Mouse (Mus musculus) stomach, postnatal 0 days (tissue): ENCODE measurements at regions not wholly inside any gene's neighbourhood (a gene's known extent, or its start where the extent isn't known, plus 50 kb on each side); places are given as distances from the start of the nearest gene placed in this dataset.

Experiments
- ATAC-seq: fragments of 200-750 bp; cut with Nextera tagmentation; 2 replicates; pipeline ENCODE4 v1.8.0; 2017; ENCODE audit not compliant: low FRiP score, low TSS enrichment
- DNase-seq: peaks from one replicate; pipeline ENCODE4 v3.0.0-alpha.2; 2016; ENCODE audit warnings: low spot score
- H3K27ac ChIP-seq: fragments of 300-500 bp; sonication (generic); replicated peaks from 2 replicates; pipeline ENCODE4 v1.5.1; 2014; ENCODE audit warnings: mild to moderate bottlenecking, control low read depth
- H3K27me3 ChIP-seq: fragments of 300-500 bp; sonication (generic); 2 replicates; pipeline ENCODE4 v1.6.1; 2014; ENCODE audit warnings: low read length; ENCODE audit not compliant: control insufficient read depth, insufficient read depth
- H3K36me3 ChIP-seq: fragments of 300-500 bp; sonication (generic); 2 replicates; pipeline ENCODE4 v1.6.1; 2014; ENCODE audit warnings: low read length, mixed read lengths; ENCODE audit not compliant: control insufficient read depth, insufficient read depth
- H3K4me1 ChIP-seq: fragments of 300-500 bp; sonication (generic); replicated peaks from 2 replicates; pipeline ENCODE4 v1.6.1; 2014; ENCODE audit warnings: antibody characterized with exemption; ENCODE audit not compliant: control insufficient read depth, insufficient read depth
- H3K4me2 ChIP-seq: fragments of 300-500 bp; sonication (generic); replicated peaks from 2 replicates; pipeline ENCODE4 v1.6.1; 2014; ENCODE audit warnings: low read depth, mild to moderate bottlenecking, control low read depth, moderate library complexity
- H3K4me3 ChIP-seq: fragments of 300-500 bp; sonication (generic); 2 replicates; pipeline ENCODE4 v1.5.1; 2014; ENCODE audit warnings: low read depth, low read length, control low read depth
- H3K9ac ChIP-seq: fragments of 300-500 bp; sonication (generic); 2 replicates; pipeline ENCODE4 v1.6.1; 2014; ENCODE audit warnings: mild to moderate bottlenecking, low read length, control low read depth, mixed read lengths
- H3K9me3 ChIP-seq: fragments of 300-500 bp; sonication (generic); 2 replicates; pipeline ENCODE4 v1.6.1; 2016; ENCODE audit warnings: low read length; ENCODE audit not compliant: control insufficient read depth
- CTCF ChIP-seq: IDR thresholded peaks from 2 replicates; pipeline ENCODE4 v1.5.1; 2016; ENCODE audit warnings: antibody characterized with exemption, low read depth, mild to moderate bottlenecking, moderate library complexity
- EP300 ChIP-seq: optimal IDR thresholded peaks from 2 replicates; pipeline ENCODE3; 2016; ENCODE audit warnings: antibody characterized with exemption
- WGBS: fragments of 180-500 bp; shearing (Covaris S2); extraction: QIAGEN DNeasy Blood & Tissue Kit; methylation state at CpG from one replicate; pipeline ENCODE4 v1.1.7; 2014; 5-methylcytosine and 5-hydroxymethylcytosine counted together

DNA sequence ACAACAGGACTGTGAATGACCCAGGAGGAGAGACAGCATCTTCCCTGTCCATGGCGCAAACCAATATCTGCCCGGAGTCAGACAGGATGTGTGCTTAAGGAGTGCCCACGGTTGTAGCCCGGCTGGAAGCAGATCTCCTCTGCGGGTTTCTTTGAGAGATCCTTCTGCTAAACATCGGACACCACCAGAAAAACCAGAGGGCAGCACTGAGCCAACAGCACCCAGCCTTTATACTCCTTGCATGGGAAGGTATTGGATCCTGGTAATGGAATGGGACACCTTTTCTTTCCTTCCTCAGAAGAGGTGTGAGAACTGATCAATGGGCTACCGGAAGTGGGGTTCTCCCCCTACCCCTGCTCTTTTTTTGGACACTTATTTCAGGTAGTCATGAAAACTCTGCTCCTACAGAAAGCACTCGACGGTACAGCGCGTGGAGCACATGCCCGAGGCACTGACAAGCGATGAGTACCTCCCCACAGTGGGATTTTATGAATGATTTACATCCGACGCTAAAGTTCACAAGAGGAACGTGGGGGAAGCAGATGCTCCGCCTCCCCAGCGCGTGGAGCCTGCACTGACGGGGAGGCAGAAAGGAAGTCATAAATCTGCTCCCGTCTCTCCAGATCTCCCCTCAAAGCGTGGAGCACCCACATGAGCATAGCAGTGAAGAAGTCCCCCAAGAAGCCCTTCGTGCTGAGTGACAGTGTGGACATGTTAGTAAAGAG is 278.9 kb downstream of the Vrk1 start:
- 51% methylated on average over 23 of the region's 23 CpGs for WGBS
- Histone ChIP-seq H3K9me3 (no peaks in the 10 kb centered on the region), H3K27ac (no peak overlapping the region), H3K4me3 (no peak overlapping the region), H3K4me2 (no peak overlapping the region), H3K9ac (no peak overlapping the region), H3K36me3 (no peaks in the 10 kb centered on the region), H3K4me1 (no peaks in the 10 kb centered on the region), H3K27me3 (no peaks in the 10 kb centered on the region)
- ATAC-seq (no peak), DNase-seq (no peak)
- TF ChIP-seq EP300 (no peak), CTCF (peak; percentile 36; the same call in 1 of the 2 replicates)

DNA sequence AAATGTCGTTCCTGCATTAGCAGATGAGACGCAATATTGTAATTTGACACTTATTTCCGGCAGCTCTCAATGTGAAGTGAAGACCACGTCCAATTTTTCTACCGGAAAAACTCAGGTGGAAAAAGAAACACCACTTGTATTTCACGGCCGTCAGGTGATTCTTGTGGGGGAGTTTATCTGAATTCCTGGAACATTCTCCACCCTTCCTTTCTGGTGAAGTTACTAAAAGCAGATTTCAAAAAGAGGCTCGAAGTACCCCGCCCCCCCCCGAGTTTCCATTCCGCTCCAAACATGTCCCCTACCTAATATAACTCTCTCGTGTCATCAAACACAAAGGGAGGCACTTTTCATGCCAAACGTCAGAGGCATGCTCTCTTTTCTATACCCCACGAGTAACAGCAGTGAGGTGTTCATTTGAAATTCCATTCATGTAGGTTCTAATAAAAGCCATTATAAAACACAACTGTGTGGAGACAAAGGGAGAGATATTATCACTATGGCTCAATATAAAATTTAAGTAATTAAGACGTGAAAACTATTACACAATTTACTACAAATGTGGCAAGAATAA is 281.5 kb downstream of the Vrk1 start:
- ATAC-seq (no peak), DNase-seq (no peak)
- Histone ChIP-seq H3K36me3 (no peaks in the 10 kb centered on the region), H3K4me3 (no peak overlapping the region), H3K4me1 (no peaks in the 10 kb centered on the region), H3K27ac (no peak overlapping the region), H3K9ac (no peak overlapping the region), H3K9me3 (no peaks in the 10 kb centered on the region), H3K27me3 (no peaks in the 10 kb centered on the region), H3K4me2 (no peak overlapping the region)
- 44% methylated on average over 15 of the region's 15 CpGs for WGBS
- no peak for TF ChIP-seq EP300
- no peak for TF ChIP-seq CTCF

DNA sequence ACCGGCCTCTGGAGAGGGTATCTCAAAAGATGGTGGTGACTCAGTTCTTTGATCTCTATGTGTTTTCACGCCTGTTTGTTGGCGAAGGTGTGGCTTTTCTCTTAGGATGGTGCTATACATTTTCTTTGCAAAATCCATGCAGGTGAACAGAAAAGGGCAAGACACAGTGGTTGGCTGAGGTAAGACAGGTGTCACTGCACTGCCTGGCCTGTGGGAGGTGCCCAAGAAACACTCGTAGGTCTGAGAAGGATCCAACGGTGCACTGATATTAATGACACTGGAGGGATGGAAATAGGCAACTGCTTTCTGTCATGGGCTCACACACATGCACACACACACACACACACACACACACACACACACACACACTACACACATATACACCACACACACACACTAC is 283.1 kb downstream of the Vrk1 start:
- Histone ChIP-seq H3K9ac (no peak overlapping the region), H3K27me3 (no peaks in the 10 kb centered on the region), H3K4me1 (no peaks in the 10 kb centered on the region), H3K4me2 (no peak overlapping the region), H3K4me3 (no peak overlapping the region), H3K9me3 (no peaks in the 10 kb centered on the region), H3K27ac (no peak overlapping the region), H3K36me3 (no peaks in the 10 kb centered on the region)
- ATAC-seq (no peak), DNase-seq (no peak)
- TF ChIP-seq CTCF (peak; percentile 37), EP300 (no peak)
- 47% methylated on average over 5 of the region's 5 CpGs for WGBS

DNA sequence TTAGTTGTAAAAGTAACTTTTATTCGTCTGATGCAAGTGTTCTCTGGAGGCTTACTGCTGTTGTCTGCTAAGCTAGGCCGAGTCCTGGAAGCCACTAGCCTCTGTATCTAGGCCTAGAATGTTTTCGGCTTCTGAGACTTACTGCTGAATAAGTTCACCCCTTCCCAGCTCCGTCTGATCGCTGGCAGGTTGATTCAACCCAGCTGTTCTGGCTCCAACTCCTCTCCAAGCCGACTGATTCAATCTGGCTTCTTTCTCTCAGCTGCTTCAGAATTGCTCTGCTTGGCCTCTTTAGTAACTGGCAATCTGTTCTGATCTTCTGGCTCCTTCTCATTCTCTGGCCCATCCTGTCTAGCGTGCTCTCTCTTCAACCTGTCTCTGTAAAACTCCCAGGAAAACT is 285.6 kb downstream of the Vrk1 start:
- Histone ChIP-seq H3K9ac (no peak overlapping the region), H3K36me3 (no peaks in the 10 kb centered on the region), H3K4me3 (no peak overlapping the region), H3K4me1 (no peaks in the 10 kb centered on the region), H3K4me2 (no peak overlapping the region), H3K27ac (no peak overlapping the region), H3K9me3 (no peaks in the 10 kb centered on the region), H3K27me3 (no peaks in the 10 kb centered on the region)
- no peak for TF ChIP-seq EP300
- no peak for TF ChIP-seq CTCF
- no peak for DNase-seq
- 41% methylated on average over 7 of the region's 7 CpGs for WGBS
- no peak for ATAC-seq

DNA sequence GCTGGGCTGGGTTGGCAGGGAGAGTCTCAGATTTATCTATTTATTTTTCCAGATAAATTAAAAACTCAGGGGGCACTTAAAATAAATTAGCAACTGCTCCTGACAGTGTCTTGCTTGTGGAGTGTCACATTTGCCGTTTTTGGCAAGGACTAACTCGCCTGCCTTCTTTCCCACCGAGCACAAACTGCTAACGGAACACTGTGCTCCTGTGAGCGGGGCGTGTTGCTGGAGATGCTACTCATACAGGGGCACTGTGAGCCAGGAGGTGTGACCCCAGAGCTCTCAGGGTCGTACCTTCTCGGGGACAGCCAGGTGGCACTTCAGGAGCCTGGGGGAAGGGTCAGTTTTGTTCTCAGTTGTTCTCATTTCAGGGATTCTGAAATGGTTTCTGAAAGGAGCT is 292.6 kb downstream of the Vrk1 start:
- H3K4me3 ChIP-seq: no peak overlapping the region
- H3K9ac ChIP-seq: no peak overlapping the region
- TF ChIP-seq EP300 (no peak), CTCF (no peak)
- no peak overlapping the region for H3K27ac ChIP-seq
- WGBS: 44% methylated on average over 8 of the region's 8 CpGs
- no peaks in the 10 kb centered on the region for H3K36me3 ChIP-seq
- no peaks in the 10 kb centered on the region for H3K9me3 ChIP-seq
- no peak overlapping the region for H3K4me2 ChIP-seq
- DNase-seq (no peak), ATAC-seq (no peak)
- no peaks in the 10 kb centered on the region for H3K4me1 ChIP-seq
- H3K27me3 ChIP-seq: no peaks in the 10 kb centered on the region

DNA sequence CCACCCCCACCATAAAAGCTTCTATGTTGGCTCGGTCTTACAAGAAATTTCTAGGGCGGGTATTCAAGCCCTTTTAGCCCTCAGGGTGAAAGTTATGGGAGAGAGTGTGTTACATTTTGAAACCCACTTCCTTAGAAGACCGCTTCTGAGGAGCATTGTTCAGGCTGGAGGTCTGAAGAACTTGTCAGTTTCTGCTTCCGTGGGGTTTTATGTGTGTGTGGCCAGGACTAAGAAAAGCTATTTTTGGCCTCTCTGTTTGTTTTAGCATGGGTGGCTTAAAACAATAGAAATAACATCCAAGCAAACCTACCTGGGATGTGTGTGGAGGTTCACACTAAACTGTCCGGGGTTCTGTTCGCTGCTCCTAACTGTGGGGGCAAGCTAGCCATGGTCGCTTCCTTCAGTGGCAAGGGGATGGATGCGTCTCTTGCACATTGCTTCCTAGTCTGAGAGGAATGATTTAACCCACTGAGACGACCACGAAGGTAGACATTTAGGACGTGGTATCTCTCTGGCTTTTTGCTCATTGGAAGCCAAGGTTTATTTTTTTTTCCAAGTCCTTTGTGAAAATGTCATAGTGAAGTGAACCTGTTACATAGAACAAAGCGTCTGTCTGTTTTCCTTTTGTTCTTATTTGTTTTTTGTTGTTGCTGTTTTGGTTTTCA is 298.4 kb downstream of the Vrk1 start:
- DNase-seq (no peak), ATAC-seq (no peak)
- H3K27me3 ChIP-seq: no peaks in the 10 kb centered on the region
- no peaks in the 10 kb centered on the region for H3K4me1 ChIP-seq
- H3K27ac ChIP-seq: no peak overlapping the region
- H3K4me2 ChIP-seq: no peak overlapping the region
- H3K9ac ChIP-seq: no peak overlapping the region
- H3K36me3 ChIP-seq: no peaks in the 10 kb centered on the region
- no peaks in the 10 kb centered on the region for H3K9me3 ChIP-seq
- 71% methylated on average over 12 of the region's 12 CpGs for WGBS
- H3K4me3 ChIP-seq: no peak overlapping the region
- TF ChIP-seq CTCF (no peak), EP300 (no peak)
